Mouse (Mus musculus) forebrain, embryonic 11.5 days (tissue): ENCODE results near the gene Slc7a11. TPM values are rescaled to one million over a fixed set of nuclear protein-coding genes. Genes with fewer than 3 reads are reported as not detected.

Source experiments
- ATAC-seq: fragments of 200-750 bp; cut with Nextera tagmentation; replicated peaks from 2 replicates; pipeline ENCODE4 v1.8.0; 2017; ENCODE audit warnings: moderate TSS enrichment; ENCODE audit not compliant: low FRiP score
- DNase-seq: peaks from one replicate; pipeline ENCODE4 v3.0.0-alpha.2; 2017; ENCODE audit warnings: low spot score
- H3K27ac ChIP-seq: fragments of 300-500 bp; sonication (generic); 2 replicates; pipeline ENCODE4 v1.5.1; 2014; ENCODE audit warnings: low read depth, low read length
- H3K27me3 ChIP-seq: fragments of 300-500 bp; sonication (generic); 2 replicates; pipeline ENCODE4 v1.6.1; 2014; ENCODE audit warnings: mild to moderate bottlenecking, low read length, mixed read lengths; ENCODE audit not compliant: control insufficient read depth, insufficient read depth
- H3K36me3 ChIP-seq: fragments of 300-500 bp; sonication (generic); 2 replicates; pipeline ENCODE4 v1.6.1; 2014; ENCODE audit warnings: mild to moderate bottlenecking, low read length, moderate library complexity, mixed read lengths; ENCODE audit not compliant: control insufficient read depth, insufficient read depth
- H3K4me1 ChIP-seq: fragments of 300-500 bp; sonication (generic); replicated peaks from 2 replicates; pipeline ENCODE4 v1.6.1; 2014; ENCODE audit warnings: low read length, mixed read lengths; ENCODE audit not compliant: control insufficient read depth, insufficient read depth
- H3K4me2 ChIP-seq: fragments of 300-500 bp; sonication (generic); 2 replicates; pipeline ENCODE4 v1.6.1; 2014; ENCODE audit warnings: low read depth, mild to moderate bottlenecking, low read length, moderate library complexity, mixed read lengths; ENCODE audit not compliant: severe bottlenecking
- H3K4me3 ChIP-seq: fragments of 300-500 bp; sonication (generic); 2 replicates; pipeline ENCODE4 v1.5.1; 2014; ENCODE audit warnings: low read depth, low read length
- H3K9ac ChIP-seq: fragments of 300-500 bp; sonication (generic); 2 replicates; pipeline ENCODE4 v1.6.1; 2014; ENCODE audit warnings: low read length
- H3K9me3 ChIP-seq: fragments of 300-500 bp; sonication (generic); 2 replicates; pipeline ENCODE4 v1.6.1; 2016; ENCODE audit warnings: low read length, mixed read lengths; ENCODE audit not compliant: control insufficient read depth
- WGBS: fragments of 180-500 bp; shearing (Covaris S2); extraction: QIAGEN DNeasy Blood & Tissue Kit; methylation state at CpG from one replicate; pipeline ENCODE4 v1.1.7; 2014; 5-methylcytosine and 5-hydroxymethylcytosine counted together
- polyA plus RNA-seq: library from polyadenylated mRNA; unstranded; fragments of >200 nt; fragmentation: Nextera tagmentation; extraction: Ambion mirVana; gene quantifications from 2 replicates; pipeline ENCODE4 v1.2.1, GENCODE M21; 2014

The Slc7a11 gene
- polyA plus RNA-seq, 1 experiment from 2014 or later = 1.5 TPM

- Histone ChIP-seq H3K4me3 (no peak overlapping the region), H3K4me2 (no peak overlapping the region), H3K4me1 (no peaks in the 10 kb centered on the region), H3K27ac (no peak overlapping the region), H3K9me3 (no peaks in the 10 kb centered on the region), H3K36me3 (no peaks in the 10 kb centered on the region), H3K9ac (no peak overlapping the region), H3K27me3 (no peaks in the 10 kb centered on the region)
- ATAC-seq (no peak), DNase-seq (no peak)
- 96% methylated on average over 8 of the region's 8 CpGs for WGBS
These were observed 12.6 kb downstream of the Slc7a11 start for GRCm38 (mm10) chr3:50430811-50431210.

GRCm38 (mm10) chr3:50421480-50422277 lies 21.7 kb downstream of the Slc7a11 start:
- peak; percentile 78 for DNase-seq
- H3K9me3 ChIP-seq = no peaks in the 10 kb centered on the region
- WGBS = 15% methylated on average over 8 of the region's 8 CpGs
- H3K4me2 ChIP-seq = no peak overlapping the region
- ATAC-seq = peak; percentile 97
- no peak overlapping the region for H3K4me3 ChIP-seq
- no peak overlapping the region for H3K9ac ChIP-seq
- no peaks in the 10 kb centered on the region for H3K27me3 ChIP-seq
- no peaks in the 10 kb centered on the region for H3K36me3 ChIP-seq
- peak overlapping the region; percentile 71 for H3K27ac ChIP-seq
- peaks cover 3% of the 10 kb centered on the region; the same call in 1 of the 2 replicates for H3K4me1 ChIP-seq

GRCm38 (mm10) chr3:50419161-50419560 lies 24.3 kb downstream of the Slc7a11 start:
- Histone ChIP-seq H3K27me3 (no peaks in the 10 kb centered on the region), H3K4me2 (no peak overlapping the region), H3K9me3 (no peaks in the 10 kb centered on the region), H3K27ac (no peak overlapping the region), H3K4me3 (no peak overlapping the region), H3K4me1 (peaks cover 3% of the 10 kb centered on the region; the same call in 1 of the 2 replicates), H3K9ac (no peak overlapping the region), H3K36me3 (no peaks in the 10 kb centered on the region)
- ATAC-seq = no peak
- no peak for DNase-seq
- 84% methylated on average over 3 of the region's 3 CpGs for WGBS

GRCm38 (mm10) chr3:50406771-50407170 lies 36.6 kb downstream of the Slc7a11 start:
- H3K9me3 ChIP-seq = no peaks in the 10 kb centered on the region
- no peak overlapping the region for H3K9ac ChIP-seq
- 85% methylated on average over 2 of the region's 2 CpGs for WGBS
- DNase-seq = no peak
- H3K27me3 ChIP-seq = no peaks in the 10 kb centered on the region
- no peaks in the 10 kb centered on the region for H3K4me1 ChIP-seq
- H3K4me2 ChIP-seq = no peak overlapping the region
- H3K27ac ChIP-seq = no peak overlapping the region
- H3K36me3 ChIP-seq = no peaks in the 10 kb centered on the region
- no peak overlapping the region for H3K4me3 ChIP-seq
- no peak for ATAC-seq

- no peaks in the 10 kb centered on the region for H3K9me3 ChIP-seq
- 93% methylated on average over 3 of the region's 3 CpGs for WGBS
- no peak overlapping the region for H3K27ac ChIP-seq
- H3K27me3 ChIP-seq = no peaks in the 10 kb centered on the region
- no peaks in the 10 kb centered on the region for H3K36me3 ChIP-seq
- no peak overlapping the region for H3K9ac ChIP-seq
- no peak for DNase-seq
- H3K4me2 ChIP-seq = no peak overlapping the region
- no peak for ATAC-seq
- H3K4me3 ChIP-seq = no peak overlapping the region
- no peaks in the 10 kb centered on the region for H3K4me1 ChIP-seq
These were observed 37.5 kb downstream of the Slc7a11 start for GRCm38 (mm10) chr3:50405915-50406314.

- no peak overlapping the region for H3K4me3 ChIP-seq
- no peaks in the 10 kb centered on the region for H3K27me3 ChIP-seq
- no peak for ATAC-seq
- H3K9ac ChIP-seq = no peak overlapping the region
- H3K4me1 ChIP-seq = no peaks in the 10 kb centered on the region
- H3K36me3 ChIP-seq = no peaks in the 10 kb centered on the region
- no peak overlapping the region for H3K27ac ChIP-seq
- WGBS = 90% methylated on average over 6 of the region's 6 CpGs
- DNase-seq = no peak
- H3K4me2 ChIP-seq = no peak overlapping the region
- peaks cover 3% of the 10 kb centered on the region; the same call in 1 of the 2 replicates for H3K9me3 ChIP-seq
These were observed 54.6 kb downstream of the Slc7a11 start for GRCm38 (mm10) chr3:50388786-50389185.

GRCm38 (mm10) chr3:50388288-50388687 lies 55.1 kb downstream of the Slc7a11 start:
- no peak overlapping the region for H3K9ac ChIP-seq
- no peaks in the 10 kb centered on the region for H3K36me3 ChIP-seq
- H3K9me3 ChIP-seq = peaks cover 3% of the 10 kb centered on the region; the same call in 1 of the 2 replicates
- 63% methylated on average over 9 of the region's 9 CpGs for WGBS
- no peak for DNase-seq
- H3K4me3 ChIP-seq = no peak overlapping the region
- no peak overlapping the region for H3K27ac ChIP-seq
- H3K4me2 ChIP-seq = no peak overlapping the region
- H3K4me1 ChIP-seq = no peaks in the 10 kb centered on the region
- ATAC-seq = no peak
- H3K27me3 ChIP-seq = no peaks in the 10 kb centered on the region

- 37% methylated on average over 4 of the region's 4 CpGs for WGBS
- H3K9me3 ChIP-seq = peaks cover 3% of the 10 kb centered on the region; the same call in 1 of the 2 replicates
- H3K27me3 ChIP-seq = no peaks in the 10 kb centered on the region
- peak; percentile 71 for ATAC-seq
- peak overlapping the region; percentile 4; the same call in 1 of the 2 replicates for H3K27ac ChIP-seq
- H3K4me1 ChIP-seq = 0 out of 2 replicates have a peak, but pooled peaks cover 1% of the 10 kb centered on the region
- H3K4me2 ChIP-seq = no peak overlapping the region
- no peak overlapping the region for H3K4me3 ChIP-seq
- no peak for DNase-seq
- H3K9ac ChIP-seq = no peak overlapping the region
- no peaks in the 10 kb centered on the region for H3K36me3 ChIP-seq
These were observed 56.1 kb downstream of the Slc7a11 start for GRCm38 (mm10) chr3:50387280-50387679.
